Mouse (Mus musculus): ENCODE data around the gene Tmem267.
"Not testable (repeated sequence)": the region's sequence is repeated elsewhere in the genome, so short reads cannot be mapped to it uniquely, and the experiment has no call there.

GRCm38 (mm10) chr13:119599066-119599465, 111.2 kb downstream of the Tmem267 start:
- not testable (repeated sequence) for TF ChIP-seq CTCF (IDR thresholded peaks at IDR 0.05; ENCODE audit: low read depth); EP300 (optimal IDR thresholded peaks at IDR 0.05)
